Mouse (Mus musculus): ENCODE results near the gene Phf13. TPM values are rescaled to one million over a fixed set of nuclear protein-coding genes. Genes with fewer than 3 reads are reported as not detected.

The Phf13 gene
- 12.8 and 20.6 TPM in 2 replicates for polyA plus RNA-seq (2012)

DNA sequence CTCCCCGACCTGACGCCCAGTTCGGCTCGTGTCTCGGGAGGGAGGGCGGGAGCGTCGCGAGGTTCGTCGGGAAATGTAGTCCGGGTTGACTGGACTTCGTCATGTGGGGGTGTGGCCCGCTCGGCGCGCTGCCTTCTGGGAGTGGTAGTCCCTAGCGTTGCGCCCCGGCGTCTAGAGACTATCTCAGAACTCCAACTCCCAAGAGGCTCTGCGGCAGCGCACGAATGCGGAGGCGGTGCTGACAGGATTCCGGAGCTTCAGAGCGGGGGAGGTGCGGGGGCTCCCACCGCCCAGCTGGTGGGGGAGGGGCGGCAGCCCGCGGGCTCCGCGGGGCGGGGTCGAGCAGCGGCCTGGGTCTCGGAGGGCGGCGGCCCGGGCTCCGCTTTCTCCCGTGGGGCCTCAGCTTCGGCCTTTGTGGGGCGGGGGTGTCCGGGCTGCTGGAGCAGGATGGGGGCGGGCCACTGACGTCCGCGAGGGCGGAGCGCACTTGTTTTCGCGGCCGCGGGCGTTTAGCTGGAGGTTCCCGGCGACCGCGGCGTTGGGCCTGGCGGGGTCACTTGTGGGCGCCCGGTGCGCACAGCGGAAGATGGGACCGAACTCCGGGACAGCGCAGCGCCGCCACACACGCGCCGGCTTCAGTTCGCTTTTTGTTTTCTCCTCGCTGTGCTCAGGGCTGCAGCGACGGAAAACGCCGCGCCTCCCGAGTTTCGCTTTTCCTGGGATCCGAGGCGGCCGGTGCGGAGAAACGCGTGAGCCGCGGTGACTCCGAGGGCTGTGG is at the start of gene Phf13:
Gene Phf13, minus strand, starts transcription at position 86 of the 778 bp plus-strand sequence.

DNA sequence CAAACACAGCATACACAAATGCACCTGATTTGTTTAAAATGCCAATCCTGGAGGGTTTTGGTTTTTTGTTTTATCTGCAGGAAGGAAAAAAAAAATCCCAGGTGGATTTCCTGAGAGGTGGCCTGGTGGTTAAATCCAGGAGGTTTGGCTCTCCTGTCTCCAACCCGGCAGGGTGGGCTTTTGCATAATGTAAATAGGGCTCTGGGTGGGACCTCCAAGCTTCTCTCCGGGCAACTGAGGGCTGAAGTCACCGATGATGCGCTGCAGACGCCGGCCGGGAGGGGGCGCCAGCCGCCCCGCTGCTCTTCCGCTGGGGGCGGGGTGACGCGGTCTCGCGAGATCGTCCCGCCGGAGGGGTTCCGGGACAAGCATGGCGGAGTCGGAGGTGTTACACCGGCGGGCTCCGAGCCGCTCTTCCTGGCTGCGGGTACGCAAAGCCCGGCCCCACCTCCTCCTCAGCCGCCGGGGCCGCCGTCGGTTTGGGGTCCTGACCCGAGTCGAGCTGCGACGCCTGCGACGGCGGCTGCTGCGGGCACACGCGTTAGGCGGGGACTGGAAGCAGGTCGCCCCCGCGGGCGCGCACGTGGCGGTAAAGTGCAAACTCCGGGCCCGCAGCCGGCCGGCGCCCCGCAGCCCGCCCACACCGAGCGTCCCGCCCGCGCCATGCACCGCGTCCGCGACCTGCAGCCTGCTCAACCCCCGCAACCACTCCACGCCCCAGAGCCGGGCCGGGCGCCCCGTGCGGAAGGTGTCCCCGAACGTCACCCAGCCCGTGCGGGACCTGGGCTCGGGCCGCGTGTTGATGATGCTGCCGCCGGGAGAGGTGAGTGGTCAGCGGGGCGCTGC is 43.1 kb upstream of the Phf13 start, which contains the start of gene Nol9:
Gene Nol9, plus strand, starts transcription at position 337 of the 846 bp plus-strand sequence.

DNA sequence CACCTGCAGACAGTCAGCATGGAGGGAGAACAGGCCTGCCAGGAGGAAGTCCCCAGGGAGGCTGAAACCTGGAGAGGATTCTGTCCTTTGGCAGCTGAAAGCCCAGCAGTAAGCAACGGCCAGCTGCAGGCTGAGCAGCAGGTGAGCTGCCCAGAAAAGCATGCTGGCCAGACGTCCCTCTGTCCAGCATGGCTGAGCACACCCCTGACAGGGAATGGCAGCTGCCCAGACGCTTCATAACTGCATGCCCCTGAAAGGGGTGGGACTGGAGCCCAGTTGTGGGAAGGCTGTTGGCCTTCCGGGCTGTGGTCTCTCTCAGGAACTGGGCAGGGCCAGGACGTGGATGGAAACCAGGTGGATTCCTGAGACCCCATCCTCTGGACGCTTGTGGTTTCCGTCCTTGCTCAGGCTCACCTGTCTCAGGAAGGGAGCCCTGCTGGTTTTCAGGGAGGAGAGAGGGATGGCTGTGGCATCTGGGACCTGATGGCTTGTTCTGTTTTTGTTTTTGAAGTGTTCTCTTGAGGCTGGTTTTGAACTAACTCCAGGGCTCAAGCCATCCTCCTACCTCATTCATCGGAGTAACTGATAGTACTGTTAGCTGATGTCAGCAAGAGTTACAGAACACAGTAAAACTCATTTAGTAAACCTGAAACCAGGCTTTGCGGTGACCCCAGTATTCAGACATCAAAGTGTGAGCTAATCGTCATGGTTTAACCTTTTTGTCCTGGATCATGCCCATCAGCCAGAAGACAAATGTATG is 42.3 kb upstream of the Phf13 start, which contains the start of gene Tas1r1:
Gene Tas1r1, minus strand, starts transcription at position 344 of the 760 bp plus-strand sequence.

DNA sequence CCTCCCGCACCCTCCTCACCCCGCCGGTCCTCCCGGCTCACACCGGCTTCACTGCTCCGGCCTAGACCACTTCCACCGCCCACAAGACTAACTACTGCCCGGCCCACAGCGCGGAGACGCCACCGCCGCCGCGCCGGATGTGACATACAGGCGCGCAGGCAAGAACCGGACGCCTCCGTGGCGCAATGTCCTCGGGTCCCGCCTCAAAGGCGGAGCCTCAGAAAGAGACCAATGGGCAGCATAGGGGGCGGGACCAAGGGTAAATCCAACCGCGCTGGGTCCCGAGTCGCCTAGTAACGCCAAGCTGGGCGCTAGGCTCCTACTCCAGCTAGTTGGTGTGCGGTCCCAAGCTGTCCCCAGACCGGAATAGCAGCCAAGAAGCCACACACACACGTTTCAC is 31.5 kb upstream of the Phf13 start, which contains the start of gene Zbtb48:
Gene Zbtb48, minus strand, starts transcription at position 148 of the 400 bp plus-strand sequence.

GRCm38 (mm10) chr4:152008622-152009075 is 12.6 kb upstream of the Phf13 start, which contains the start of gene Klhl21:
Gene Klhl21 (plus strand): TSS chr4:152008803.

DNA sequence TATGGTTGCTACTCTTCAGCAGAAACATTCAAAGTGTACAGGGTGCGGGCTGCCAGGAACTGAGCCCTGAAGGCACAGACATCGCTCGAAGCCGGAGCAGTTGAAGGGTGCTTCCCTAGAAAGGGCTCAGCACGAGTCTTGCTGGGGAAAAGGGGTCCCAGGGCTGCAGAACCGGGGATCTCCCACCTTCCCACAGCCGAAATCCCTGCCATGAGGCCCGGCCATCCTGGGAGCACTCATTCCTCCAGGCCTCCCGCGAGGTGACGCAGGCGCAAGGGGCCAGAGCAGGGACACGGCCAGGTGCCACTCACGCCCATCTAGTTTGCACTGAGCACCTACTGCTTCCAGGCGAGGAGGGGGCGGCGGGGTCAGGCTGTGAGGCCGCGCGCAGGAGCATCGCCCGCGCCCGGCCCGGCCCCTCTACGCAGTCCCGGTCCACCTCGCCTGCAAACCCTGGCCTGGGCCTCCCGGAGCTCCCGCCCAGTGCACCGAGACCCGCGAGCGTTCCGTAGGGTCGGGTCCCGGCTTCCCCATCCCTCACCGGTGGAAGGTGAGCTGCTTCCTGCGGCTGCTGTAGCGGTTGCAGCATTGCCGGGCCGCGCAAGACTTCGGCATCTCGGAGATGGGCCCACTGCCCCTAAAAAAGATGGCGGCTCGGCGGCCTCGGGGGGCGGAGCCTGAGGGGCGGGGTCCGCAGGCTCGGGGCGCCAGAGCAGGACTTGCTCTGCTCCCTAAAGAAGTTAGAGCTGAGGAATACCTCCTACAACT is 7.5 kb downstream of the Phf13 start, which contains the start of gene Thap3:
Gene Thap3, minus strand, starts transcription at position 656 of the 768 bp plus-strand sequence.

Other genes with a start within 250 kb of the Phf13 start
- 8.7 and 17.7 TPM in 2 replicates for gene Camta1, start 134.4 kb downstream of the Phf13 start, polyA plus RNA-seq (2012)
- gene Dnajc11, start 62.6 kb downstream of the Phf13 start, polyA plus RNA-seq (2012), result 27.1 and 33.1 TPM in 2 replicates
- gene Thap3, start 7.3 kb downstream of the Phf13 start, polyA plus RNA-seq (2012), result 27.9 and 29.0 TPM in 2 replicates
- gene Klhl21, start 12.5 kb upstream of the Phf13 start, polyA plus RNA-seq (2012), result 22.4 and 22.8 TPM in 2 replicates
- 13.4 and 14.0 TPM in 2 replicates for gene Zbtb48, start 31.4 kb upstream of the Phf13 start, polyA plus RNA-seq (2012)
- gene Tas1r1, start 42.3 kb upstream of the Phf13 start, polyA plus RNA-seq (2012), result 0.82 and 0.88 TPM in 2 replicates
- gene Nol9, start 43.1 kb upstream of the Phf13 start, polyA plus RNA-seq (2012), result 32.6 and 33.5 TPM in 2 replicates
- gene Plekhg5, start 76.2 kb upstream of the Phf13 start, polyA plus RNA-seq (2012), result 33.3 and 51.8 TPM in 2 replicates
- gene Tnfrsf25, start 119.7 kb upstream of the Phf13 start, polyA plus RNA-seq (2012), result 0.35 and 0.43 TPM in 2 replicates
- gene Espn, start 156.1 kb upstream of the Phf13 start, polyA plus RNA-seq (2012), result 10.1 and 13.1 TPM in 2 replicates
- gene Hes2, start 162.6 kb upstream of the Phf13 start, polyA plus RNA-seq (2012), result not detected in 2 replicates
- 107 and 114 TPM in 2 replicates for gene Acot7, start 181.9 kb upstream of the Phf13 start, polyA plus RNA-seq (2012)

All from megakaryocyte-erythroid progenitor cell, adult 5 weeks (primary cell).